Mouse (Mus musculus) hematopoietic stem cell, adult 5-6 weeks (primary cell): Measurements from ENCODE around the gene Tap1. TPM values are rescaled to one million over a fixed set of nuclear protein-coding genes. Genes with fewer than 3 reads are reported as not detected.
"Not testable (repeated sequence)": the region's sequence is repeated elsewhere in the genome, so short reads cannot be mapped to it uniquely, and the experiment has no call there.

ENCODE experiments used
- ATAC-seq, 2 experiments: fragments of 125-278 bp in 1 of 2; replicated peaks in 1 of 2; 2 replicates each; pipeline ENCODE4 v1.8.0; 2016 to 2017; ENCODE audit warnings: inconsistent platforms in 2 of 2, mild to moderate bottlenecking in 2 of 2, moderate number of reproducible peaks in 2 of 2, low read depth in 1 of 2, moderate TSS enrichment in 1 of 2; ENCODE audit not compliant: low FRiP score in 2 of 2, poor library complexity in 2 of 2, severe bottlenecking in 2 of 2, insufficient read depth in 1 of 2, low TSS enrichment in 1 of 2
- total RNA-seq: library from RNA; stranded (forward); fragments of 172-1452, 232-1000 nt; gene quantifications from 2 replicates; pipeline ENCODE4 v1.2.3, GENCODE M21; 2017

Gene Tap1
- total RNA-seq = 130 and 164 TPM in 2 replicates

GRCm38 (mm10) chr17:34187261-34187916 is at the start of gene Tap1, which contains the start of gene Psmb9:
Gene Tap1 (plus strand): TSS chr17:34187553.
Gene Psmb9 (minus strand): TSS chr17:34187764.
- ATAC-seq = peak; percentile 85 to 88

GRCm38 (mm10) chr17:34137601-34138000 is 49.8 kb upstream of the Tap1 start:
- no peak for ATAC-seq

DNA sequence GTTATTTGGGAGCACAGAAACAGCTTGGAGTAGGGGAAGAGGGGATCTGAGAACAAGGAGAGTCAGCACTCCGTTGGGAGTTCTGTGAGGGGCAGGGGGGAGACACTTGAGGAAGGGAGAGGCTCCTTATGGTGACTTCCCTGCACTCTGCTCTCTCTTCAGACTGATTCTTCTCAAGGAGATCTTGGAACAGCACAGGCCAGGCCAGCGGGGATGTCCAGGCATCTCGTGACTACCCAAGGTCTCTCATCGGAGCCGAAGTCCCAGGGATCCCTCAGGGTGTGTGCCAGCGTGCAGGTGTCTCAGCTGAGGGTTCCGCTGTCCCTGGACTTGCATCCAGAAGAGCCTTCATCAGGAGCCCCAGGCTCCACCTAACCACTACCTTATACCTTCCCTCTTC is 48.7 kb upstream of the Tap1 start:
- ATAC-seq = no peak

DNA sequence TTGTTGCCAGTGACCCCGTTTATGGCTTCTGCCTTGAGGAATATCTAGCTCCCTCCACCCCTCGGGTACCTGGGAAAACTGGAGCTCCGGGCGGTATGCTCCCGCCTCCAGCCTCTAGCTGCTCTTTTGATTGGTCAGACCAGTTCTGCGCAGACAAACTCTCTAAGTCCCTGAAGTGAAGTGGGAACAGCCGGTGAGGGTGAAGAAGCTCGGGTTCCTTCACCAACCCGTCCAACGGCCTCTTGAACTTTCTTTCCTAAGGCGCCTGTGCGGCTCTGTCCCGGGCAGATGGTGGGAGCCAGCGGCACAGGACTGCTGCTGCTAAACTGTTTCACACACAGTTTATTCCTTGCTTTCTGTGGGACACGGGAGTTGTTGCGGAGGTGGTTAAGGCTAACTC is 47.9 kb upstream of the Tap1 start:
- no peak for ATAC-seq

DNA sequence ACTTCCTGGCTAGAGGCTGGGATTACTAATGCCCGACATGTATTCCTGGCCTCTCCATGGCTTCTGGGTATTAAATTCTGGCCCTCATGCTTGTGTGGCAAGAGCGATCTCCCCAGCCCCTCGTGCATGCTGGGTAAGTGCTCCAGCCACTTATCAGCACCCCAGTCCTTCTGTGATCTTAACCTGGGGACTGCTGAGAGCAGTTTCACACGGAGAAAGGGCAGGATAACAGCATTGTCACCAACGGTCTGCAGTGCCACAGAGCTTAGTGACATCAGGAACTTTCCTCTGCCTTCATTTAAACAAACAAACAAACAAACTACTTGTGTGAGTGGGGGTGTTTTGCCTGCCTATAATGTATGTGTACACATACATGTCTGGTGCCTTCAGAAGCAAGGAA is 47.1 kb upstream of the Tap1 start:
- no peak for ATAC-seq

- 0 out of 4 replicates have a peak, but pooled peaks of 1 of the 2 experiments have one; percentile 18 for ATAC-seq
Observed at GRCm38 (mm10) chr17:34141448-34141847, 45.9 kb upstream of the Tap1 start.

DNA sequence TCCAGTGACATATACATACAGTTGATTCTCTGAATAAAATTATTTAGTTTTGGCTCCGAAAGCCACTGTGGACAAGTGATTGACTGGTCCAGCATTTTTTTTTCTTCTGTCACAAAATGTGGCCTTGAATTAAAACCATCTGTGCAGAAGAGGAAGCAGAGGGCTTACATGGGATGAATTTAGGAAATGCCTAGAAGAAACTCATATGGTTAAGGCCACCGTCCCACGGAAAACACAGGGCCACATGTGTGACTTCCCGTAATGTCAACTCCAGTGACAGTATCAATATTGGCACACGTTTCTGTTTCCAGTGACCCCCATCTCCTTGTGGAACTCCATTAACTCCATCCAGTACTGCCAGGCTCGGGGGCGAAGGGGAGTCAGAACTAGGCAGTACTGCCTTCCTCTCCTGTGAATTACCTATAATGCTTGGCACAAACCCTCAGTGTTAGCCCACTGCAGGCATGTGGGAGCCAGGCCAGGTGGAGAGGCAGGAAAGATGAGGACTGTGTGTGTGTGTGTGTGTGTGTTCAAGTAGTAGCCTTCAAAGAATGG is 44.8 kb upstream of the Tap1 start:
- peak in 1 of 2 experiments; percentile 18; a peak in 3 of 4 replicates for ATAC-seq

- ATAC-seq = peak; percentile 77 to 85
Observed at GRCm38 (mm10) chr17:34143033-34143432, 44.3 kb upstream of the Tap1 start, which contains the start of gene H2-DMb2. Gene H2-DMb2 (plus strand): TSS chr17:34143307.

GRCm38 (mm10) chr17:34143461-34143860 is 43.9 kb upstream of the Tap1 start:
- no peak for ATAC-seq

GRCm38 (mm10) chr17:34144221-34144620 is 43.1 kb upstream of the Tap1 start:
- not testable (repeated sequence) for ATAC-seq

DNA sequence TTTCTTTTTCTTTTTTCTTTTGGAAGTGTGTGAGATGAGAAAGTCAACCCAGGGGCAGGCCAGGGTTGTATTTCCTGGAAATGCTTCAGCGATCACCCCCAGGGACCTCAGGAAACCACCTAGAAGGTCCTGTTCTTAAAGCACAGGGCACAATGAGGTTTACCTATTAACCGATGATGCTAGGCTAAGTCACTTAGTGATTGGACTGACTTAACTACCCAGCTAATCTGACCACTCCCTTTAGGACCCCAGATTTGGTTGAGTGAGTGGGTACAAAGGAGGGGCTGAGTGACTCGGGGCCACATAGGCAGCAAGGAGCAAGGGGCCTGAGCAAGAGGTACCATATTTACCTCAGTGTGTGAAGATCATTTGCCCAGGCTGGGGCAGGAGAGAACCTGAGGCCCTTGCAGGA is 42.4 kb upstream of the Tap1 start:
- no peak for ATAC-seq

DNA sequence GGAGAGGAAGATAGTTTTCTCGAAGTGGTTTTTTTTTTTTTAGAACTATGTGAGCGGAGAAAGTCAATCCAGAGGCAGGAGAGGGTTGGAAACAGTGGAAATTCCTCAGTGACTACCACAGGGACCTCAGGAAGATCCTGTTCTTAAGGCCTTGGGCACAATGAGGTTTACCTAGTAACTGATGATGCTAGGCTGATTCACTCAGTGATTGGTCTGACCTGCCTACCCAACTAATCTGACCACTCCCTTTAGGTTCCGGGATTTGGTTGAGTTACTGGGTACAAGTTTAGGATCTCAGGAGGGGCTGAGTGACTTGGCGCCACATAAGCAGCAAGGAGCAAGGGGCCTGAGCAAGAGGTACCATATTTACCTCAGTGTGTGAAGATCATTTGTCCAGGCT is 34.4 kb upstream of the Tap1 start, which contains the start of gene H2-DMb1:
Gene H2-DMb1, plus strand, starts transcription at position 150 of the 400 bp plus-strand sequence.
- ATAC-seq = peak; percentile 79 to 84

DNA sequence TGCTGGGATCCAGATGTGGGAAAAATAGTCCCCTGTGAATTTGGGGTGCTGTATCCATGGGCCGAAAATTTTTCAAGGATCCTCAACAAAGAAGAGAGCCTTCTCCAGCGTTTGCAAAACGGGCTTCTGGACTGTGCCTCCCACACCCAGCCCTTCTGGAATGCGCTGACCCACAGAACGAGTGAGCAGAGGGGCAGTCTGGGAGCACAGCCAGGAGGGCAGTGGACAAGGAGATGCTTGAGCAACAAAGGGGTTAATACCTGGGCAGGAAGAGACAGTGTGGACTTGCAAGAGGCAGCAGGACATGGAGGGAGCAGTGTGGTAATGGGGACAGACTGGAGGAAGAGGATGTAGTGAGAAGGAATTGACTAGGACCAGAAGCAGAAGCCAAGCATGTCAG is 31.8 kb upstream of the Tap1 start:
- ATAC-seq = no peak

- ATAC-seq = peak in 1 of 2 experiments; percentile 39; a peak in 2 of 4 replicates
Observed at GRCm38 (mm10) chr17:34164202-34164895, 23.0 kb upstream of the Tap1 start.

GRCm38 (mm10) chr17:34165033-34165730 is 22.2 kb upstream of the Tap1 start:
- ATAC-seq = peak; percentile 59 to 75

- peak in 1 of 2 experiments; percentile 38; a peak in 2 of 4 replicates for ATAC-seq
Observed at GRCm38 (mm10) chr17:34169279-34169678, 18.1 kb upstream of the Tap1 start.

GRCm38 (mm10) chr17:34170487-34170876 is 16.9 kb upstream of the Tap1 start:
- ATAC-seq = no peak
